Mouse (Mus musculus): Measurements from ENCODE around the gene H2-K1.

H2-K1 gene

GRCm38 (mm10) chr17:33981192-33981909, 18.8 kb downstream of the H2-K1 start:
- DNase-seq, result peak; percentile 93

- no peak for DNase-seq
Measured at GRCm38 (mm10) chr17:33980181-33981035, 19.7 kb downstream of the H2-K1 start.

- no peak for DNase-seq
Measured at GRCm38 (mm10) chr17:33979512-33980050, 20.6 kb downstream of the H2-K1 start.

GRCm38 (mm10) chr17:33978631-33979031, 21.5 kb downstream of the H2-K1 start:
- peak; percentile 85 for DNase-seq

GRCm38 (mm10) chr17:33977861-33978557, 22.1 kb downstream of the H2-K1 start:
- no peak for DNase-seq

- no peak for DNase-seq
Measured at GRCm38 (mm10) chr17:33973572-33973971, 26.6 kb downstream of the H2-K1 start.

GRCm38 (mm10) chr17:33972691-33973090, 27.5 kb downstream of the H2-K1 start:
- peak; percentile 79 for DNase-seq

- no peak for DNase-seq
Measured at GRCm38 (mm10) chr17:33969394-33969793, 30.8 kb downstream of the H2-K1 start.

GRCm38 (mm10) chr17:33968927-33969326, 31.2 kb downstream of the H2-K1 start:
- no peak for DNase-seq

- peak; percentile 88 for DNase-seq
Measured at GRCm38 (mm10) chr17:33968489-33968888, 31.7 kb downstream of the H2-K1 start.

- no peak for DNase-seq
Measured at GRCm38 (mm10) chr17:33965846-33966550, 34.1 kb downstream of the H2-K1 start.

- DNase-seq, result no peak
Measured at GRCm38 (mm10) chr17:33965082-33965845, 34.9 kb downstream of the H2-K1 start.

- DNase-seq, result no peak
Measured at GRCm38 (mm10) chr17:33962876-33963275, 37.3 kb downstream of the H2-K1 start.

- DNase-seq, result no peak
Measured at GRCm38 (mm10) chr17:33959948-33960347, 40.2 kb downstream of the H2-K1 start.

- peak; percentile 29 for DNase-seq
Measured at GRCm38 (mm10) chr17:33959135-33959534, 41.0 kb downstream of the H2-K1 start.

GRCm38 (mm10) chr17:33958451-33958850, 41.7 kb downstream of the H2-K1 start:
- DNase-seq, result no peak

GRCm38 (mm10) chr17:33957493-33957892, 42.7 kb downstream of the H2-K1 start:
- no peak for DNase-seq

- DNase-seq, result no peak
Measured at GRCm38 (mm10) chr17:33956336-33956735, 43.8 kb downstream of the H2-K1 start.

GRCm38 (mm10) chr17:33955555-33956214, 44.5 kb downstream of the H2-K1 start, which contains the start of the genes Vps52 and Rps18:
Gene Vps52 (plus strand): TSS chr17:33955812.
Gene Rps18 (minus strand): TSS chr17:33956001.
- DNase-seq, result peak; percentile 95

GRCm38 (mm10) chr17:33954646-33955554, 45.2 kb downstream of the H2-K1 start:
- no peak for DNase-seq

Data from kidney, postnatal 10 days (tissue).